Mouse (Mus musculus) myocyte (in vitro differentiated cells): ENCODE data around the gene Meltf.

Experiments used
- MAX ChIP-seq: IDR thresholded peaks from one replicate; pipeline ENCODE4 v1.6.1; 2011; ENCODE audit warnings: low read depth, mild to moderate bottlenecking, control low read depth
- POLR2A ChIP-seq: IDR thresholded peaks from one replicate; pipeline ENCODE4 v1.6.1; 2011; ENCODE audit warnings: low read depth, mild to moderate bottlenecking, control low read depth, moderate library complexity; ENCODE audit not compliant: insufficient read length
- REST ChIP-seq: IDR thresholded peaks from one replicate; pipeline ENCODE4 v1.6.1; 2011; ENCODE audit warnings: mild to moderate bottlenecking, control low read depth, moderate library complexity; ENCODE audit not compliant: insufficient read depth, insufficient read length
- TCF12 ChIP-seq: IDR thresholded peaks from one replicate; pipeline ENCODE4 v1.6.1; 2011; ENCODE audit warnings: mild to moderate bottlenecking, control low read depth; ENCODE audit not compliant: poor library complexity, insufficient read depth, severe bottlenecking
- TCF3 ChIP-seq: IDR thresholded peaks from one replicate; pipeline ENCODE4 v1.6.1; 2011; ENCODE audit warnings: low read depth, control low read depth; ENCODE audit not compliant: insufficient read length

- TF ChIP-seq TCF3 (no peak), TCF12 (no peak), REST (no peak), MAX (no peak), POLR2A (no peak)
Measured at GRCm38 (mm10) chr16:31898546-31899326, 20.1 kb downstream of the Meltf start.
